Mouse (Mus musculus): ENCODE measurements around the gene Epb41l2.

The Epb41l2 gene

GRCm38 (mm10) chr10:25359208-25359958, at the start of gene Epb41l2:
Epb41l2 (plus strand) TSS chr10:25359798.
- DNase-seq (ENCODE audit: low spot score), result peak; percentile 82

GRCm38 (mm10) chr10:25309996-25310395, 49.6 kb upstream of the Epb41l2 start:
- DNase-seq (ENCODE audit: low spot score), result no peak

GRCm38 (mm10) chr10:25310736-25311135, 48.9 kb upstream of the Epb41l2 start:
- no peak for DNase-seq (ENCODE audit: low spot score)

GRCm38 (mm10) chr10:25311554-25312212, 47.9 kb upstream of the Epb41l2 start:
- no peak for DNase-seq (ENCODE audit: low spot score)

GRCm38 (mm10) chr10:25313856-25314584, 45.6 kb upstream of the Epb41l2 start:
- peak; percentile 41 for DNase-seq (ENCODE audit: low spot score)

GRCm38 (mm10) chr10:25317665-25318064, 41.9 kb upstream of the Epb41l2 start:
- DNase-seq (ENCODE audit: low spot score), result no peak

GRCm38 (mm10) chr10:25318405-25318804, 41.2 kb upstream of the Epb41l2 start:
- no peak for DNase-seq (ENCODE audit: low spot score)

GRCm38 (mm10) chr10:25319531-25319930, 40.1 kb upstream of the Epb41l2 start:
- DNase-seq (ENCODE audit: low spot score), result no peak

GRCm38 (mm10) chr10:25321198-25321597, 38.4 kb upstream of the Epb41l2 start:
- DNase-seq (ENCODE audit: low spot score), result no peak

- DNase-seq (ENCODE audit: low spot score), result no peak
Measured at GRCm38 (mm10) chr10:25325690-25326089, 33.9 kb upstream of the Epb41l2 start.

GRCm38 (mm10) chr10:25327511-25327910, 32.1 kb upstream of the Epb41l2 start:
- no peak for DNase-seq (ENCODE audit: low spot score)

- no peak for DNase-seq (ENCODE audit: low spot score)
Measured at GRCm38 (mm10) chr10:25330094-25330493, 29.5 kb upstream of the Epb41l2 start.

GRCm38 (mm10) chr10:25331321-25332049, 28.1 kb upstream of the Epb41l2 start:
- DNase-seq (ENCODE audit: low spot score), result no peak

- DNase-seq (ENCODE audit: low spot score), result peak; percentile 29
Measured at GRCm38 (mm10) chr10:25333390-25334079, 26.1 kb upstream of the Epb41l2 start.

- DNase-seq (ENCODE audit: low spot score), result no peak
Measured at GRCm38 (mm10) chr10:25340675-25341074, 18.9 kb upstream of the Epb41l2 start.

GRCm38 (mm10) chr10:25342801-25343200, 16.8 kb upstream of the Epb41l2 start:
- no peak for DNase-seq (ENCODE audit: low spot score)

GRCm38 (mm10) chr10:25353941-25354340, 5.7 kb upstream of the Epb41l2 start:
- DNase-seq (ENCODE audit: low spot score), result no peak

GRCm38 (mm10) chr10:25354390-25354789, 5.2 kb upstream of the Epb41l2 start:
- DNase-seq (ENCODE audit: low spot score), result no peak

GRCm38 (mm10) chr10:25359959-25360811, 587 bp downstream of the Epb41l2 start:
- peak; percentile 37 for DNase-seq (ENCODE audit: low spot score)

GRCm38 (mm10) chr10:25362235-25362634, 2.6 kb downstream of the Epb41l2 start:
- DNase-seq (ENCODE audit: low spot score), result no peak

GRCm38 (mm10) chr10:25365158-25365557, 5.6 kb downstream of the Epb41l2 start:
- DNase-seq (ENCODE audit: low spot score), result no peak

Data from embryo, embryonic 10 days (tissue).